Mouse (Mus musculus): ENCODE measurements at regions not wholly inside any gene's neighbourhood (a gene's known extent, or its start where the extent isn't known, plus 50 kb on each side); places are given as distances from the start of the nearest gene placed in this dataset.

DNA sequence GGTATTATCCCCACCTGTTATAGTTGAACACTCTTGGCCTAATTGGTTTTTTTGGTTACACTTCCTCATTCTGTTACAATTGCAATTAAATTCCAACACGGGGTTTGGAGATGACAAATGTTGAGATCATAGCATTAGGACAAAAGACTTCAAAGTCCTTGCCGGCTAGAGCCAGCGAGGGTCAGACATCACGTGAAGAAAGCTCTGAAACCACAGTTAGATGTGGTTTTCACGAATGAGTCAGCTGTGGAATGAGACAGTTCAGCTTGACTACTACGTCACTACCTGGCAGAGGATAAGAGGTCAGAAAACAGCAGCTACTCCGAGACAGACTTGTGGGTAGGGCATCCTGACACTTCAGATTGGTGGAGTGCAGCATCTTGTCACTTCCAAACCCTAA lies 55.5 kb upstream of the Trio start:
- DNase-seq: no peak

DNA sequence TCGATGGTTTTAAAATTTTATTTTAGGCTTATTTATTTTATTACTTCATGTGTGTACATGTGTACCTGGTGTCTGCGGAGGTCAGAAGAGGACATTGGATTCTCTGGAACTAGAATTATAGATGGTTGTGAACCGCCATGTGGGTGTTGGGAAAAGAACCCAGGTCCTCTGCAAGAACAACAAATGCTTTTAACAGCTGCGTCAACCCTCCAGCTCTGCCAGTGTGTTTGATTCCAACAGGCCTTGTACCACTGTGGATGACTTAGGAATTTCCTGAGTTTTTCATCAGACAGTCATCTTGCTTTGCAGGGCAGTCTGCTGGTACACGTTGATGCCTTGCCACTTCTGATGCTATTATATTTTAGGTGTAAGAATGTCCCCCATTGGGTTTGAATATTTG lies 56.8 kb upstream of the Trio start:
- DNase-seq: no peak

DNA sequence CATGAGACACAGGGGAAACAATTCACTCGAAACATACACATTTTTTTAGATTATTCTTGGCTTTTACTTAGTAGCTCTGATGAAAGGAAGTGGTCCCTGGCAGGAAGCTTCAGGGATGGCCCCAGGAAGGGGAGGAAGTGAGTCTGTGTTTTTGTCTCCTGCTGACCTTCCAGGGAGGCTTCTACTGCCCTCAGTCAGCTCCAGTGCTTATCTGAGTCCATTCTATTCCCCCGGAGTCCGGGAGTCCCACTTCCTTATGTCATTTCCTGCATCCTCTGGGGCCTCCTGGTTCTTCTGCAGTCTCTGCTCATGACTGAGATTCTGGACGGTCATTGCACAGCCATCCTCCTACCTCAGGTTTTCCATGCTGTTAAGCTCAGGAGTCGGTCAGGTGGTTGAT lies 80.3 kb upstream of the Trio start:
- DNase-seq: peak in 1 of 2 experiments; percentile 14

- DNase-seq: no peak
Observed at GRCm38 (mm10) chr15:28109916-28110315, 84.3 kb upstream of the Trio start.

DNA sequence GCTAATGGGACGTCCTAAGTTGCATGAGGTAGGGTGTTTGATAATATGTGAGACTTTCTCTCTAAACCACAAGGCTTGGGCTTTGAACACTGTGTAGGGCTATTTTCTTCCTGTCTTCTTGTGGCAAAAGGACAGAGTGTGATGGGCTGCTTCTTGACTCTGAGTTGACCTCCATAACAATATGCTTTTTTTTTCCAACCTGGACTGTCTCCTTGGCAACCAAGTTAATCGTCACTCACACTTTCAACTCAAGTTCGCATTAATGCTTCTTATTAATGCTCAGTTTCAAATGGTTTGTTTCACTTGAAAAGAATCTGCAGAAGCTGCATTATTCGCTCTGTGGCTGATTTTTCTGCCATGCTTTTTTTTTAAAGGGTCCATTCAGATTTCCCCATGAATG lies 87.8 kb upstream of the Trio start:
- DNase-seq: no peak

GRCm38 (mm10) chr15:28114180-28114747 lies 88.6 kb upstream of the Trio start:
- DNase-seq: no peak

GRCm38 (mm10) chr15:28126846-28127245 lies 76.7 kb upstream of the Dnah5 start:
- DNase-seq: no peak

GRCm38 (mm10) chr15:28129536-28129935 lies 74.0 kb upstream of the Dnah5 start:
- DNase-seq: no peak

DNA sequence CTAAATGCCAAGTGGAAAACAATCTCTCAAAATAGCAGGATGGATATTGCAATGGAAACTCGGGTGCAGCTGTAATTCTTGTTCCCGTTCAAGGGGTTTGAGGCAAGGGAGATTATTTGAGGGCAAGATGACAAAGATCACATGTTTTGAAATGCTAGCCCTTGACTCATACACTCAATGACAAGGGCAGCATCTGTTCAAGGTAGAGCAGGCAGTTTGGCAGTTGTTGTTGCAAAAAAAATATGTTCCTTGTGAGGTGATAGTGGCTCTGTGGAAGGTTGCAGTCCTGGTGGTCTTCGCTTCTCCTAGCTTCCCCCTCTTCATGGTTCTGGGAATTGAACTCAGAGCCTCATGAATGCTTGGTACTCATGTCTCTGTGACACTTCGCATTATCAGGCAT lies 72.0 kb upstream of the Dnah5 start:
- DNase-seq: no peak

DNA sequence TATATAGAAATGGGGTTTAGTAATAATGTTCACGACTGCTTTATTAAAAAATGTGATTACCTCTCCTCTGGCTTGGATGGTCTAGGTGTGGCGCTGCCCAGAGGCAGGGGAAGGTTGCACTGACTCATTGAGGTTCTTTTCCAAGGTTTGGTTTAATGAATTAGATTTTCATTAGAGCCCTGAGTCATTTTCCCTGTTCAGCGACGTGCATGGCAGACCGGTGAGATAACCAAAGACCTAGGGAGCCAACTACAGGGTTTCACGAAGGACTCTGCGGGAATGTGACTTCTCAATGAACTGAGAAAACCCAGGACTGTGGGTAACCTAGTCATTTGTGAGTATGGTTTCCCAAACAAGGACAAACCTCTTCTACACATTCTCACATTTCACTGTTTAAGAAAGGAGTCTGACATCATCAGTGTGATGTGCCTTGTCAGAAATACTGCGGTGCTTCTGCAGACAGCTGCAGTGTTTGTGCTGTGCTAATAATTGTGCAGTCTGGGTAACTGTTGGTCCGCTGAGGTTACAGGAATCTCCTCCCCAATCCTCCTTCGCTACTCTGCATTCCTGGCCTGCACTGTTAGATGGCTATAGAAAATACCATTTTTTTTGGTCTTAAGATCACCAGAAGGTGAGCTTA lies 70.3 kb upstream of the Dnah5 start:
- no peak for DNase-seq

- DNase-seq: peak in 1 of 2 experiments; percentile 8
Observed at GRCm38 (mm10) chr15:28134206-28134605, 69.3 kb upstream of the Dnah5 start.

DNA sequence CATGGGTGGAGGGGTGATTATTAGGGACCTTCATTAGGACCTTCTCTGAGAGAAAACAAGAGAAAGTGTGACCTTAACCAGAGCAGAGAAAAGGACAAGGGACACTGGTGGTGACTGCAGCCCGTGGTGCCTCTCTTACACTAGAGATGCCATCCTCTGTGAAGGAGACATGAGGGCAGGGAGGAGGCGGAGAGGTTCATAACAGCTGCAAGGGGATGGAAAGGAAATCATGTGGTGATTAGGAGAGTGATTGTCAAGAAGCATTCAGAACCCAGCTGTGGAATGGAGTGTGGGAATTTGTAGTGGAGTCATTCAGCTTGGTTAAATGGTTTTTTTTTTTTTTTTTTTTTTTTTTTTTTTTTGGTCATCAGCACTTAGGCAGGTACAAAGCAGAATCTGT lies 64.7 kb upstream of the Dnah5 start:
- DNase-seq: no peak

DNA sequence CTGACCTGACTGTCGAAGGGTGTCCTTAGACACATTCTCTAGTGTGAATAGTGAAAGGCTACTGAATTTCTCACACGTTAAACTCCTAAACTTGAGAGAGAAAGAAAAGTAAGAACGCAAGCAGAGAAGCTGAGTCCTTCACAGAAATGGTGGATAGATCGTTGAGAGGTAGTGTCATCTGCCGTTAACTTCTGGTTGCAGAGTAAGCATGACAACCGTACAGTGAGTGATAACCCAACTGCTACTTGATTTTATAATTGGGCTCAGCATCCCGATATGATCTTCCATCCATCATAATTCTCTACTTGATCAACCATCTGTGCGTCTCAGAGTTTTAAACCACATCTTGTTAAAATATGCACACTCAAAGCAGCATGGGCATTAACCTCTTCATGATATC lies 63.3 kb upstream of the Dnah5 start:
- DNase-seq: no peak

DNA sequence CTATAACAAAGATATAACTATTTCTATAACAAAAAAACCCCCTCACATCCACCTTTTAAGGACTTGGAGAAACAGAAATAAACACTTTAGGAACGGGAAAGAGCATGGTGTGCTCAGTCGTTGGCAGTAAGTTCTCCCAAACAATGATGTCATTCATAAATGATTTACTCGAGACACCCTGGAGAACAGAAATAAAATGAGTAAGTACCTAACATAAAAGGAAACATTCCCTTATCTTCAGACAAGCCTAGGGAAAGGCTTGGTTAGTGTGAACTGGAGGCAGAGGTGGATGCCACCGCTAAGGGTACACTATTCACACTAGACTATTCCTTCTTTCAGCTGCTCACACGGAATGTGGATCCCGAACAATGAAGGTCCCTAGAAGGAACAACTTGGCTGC lies 62.2 kb upstream of the Dnah5 start:
- no peak for DNase-seq

GRCm38 (mm10) chr15:28144217-28144616 lies 59.3 kb upstream of the Dnah5 start:
- DNase-seq: no peak

DNA sequence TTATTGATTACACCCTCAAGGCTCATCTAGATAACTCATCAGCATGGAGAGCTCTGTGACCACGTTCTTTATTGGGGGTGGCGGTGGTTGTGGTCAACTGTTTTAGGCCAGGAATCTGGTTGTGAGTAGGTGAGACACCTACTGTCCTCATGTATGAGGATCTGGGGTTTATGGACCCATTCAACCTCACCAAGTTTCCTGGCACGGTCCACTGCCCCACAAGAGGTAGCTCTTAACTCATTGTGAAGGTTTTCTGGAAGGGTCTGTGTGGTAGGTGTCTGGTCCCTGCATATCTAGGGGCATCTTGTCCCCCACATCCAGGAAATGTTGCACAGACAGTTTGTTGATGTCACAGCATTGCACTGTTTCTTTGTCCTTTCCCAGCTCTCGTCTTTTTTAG lies 58.7 kb upstream of the Dnah5 start:
- no peak for DNase-seq

- no peak for DNase-seq
Observed at GRCm38 (mm10) chr15:28151678-28152077, 51.9 kb upstream of the Dnah5 start.

All from heart, adult 18-20 months (tissue).